Mouse (Mus musculus) liver, embryonic 11.5 days (tissue): ENCODE measurements around the gene Zfp281. TPM values are rescaled to one million over a fixed set of nuclear protein-coding genes. Genes with fewer than 3 reads are reported as not detected.

Experiments used
- ATAC-seq: fragments of 200-750 bp; cut with Nextera tagmentation; replicated peaks from 2 replicates; pipeline ENCODE4 v1.8.0; 2017; ENCODE audit warnings: moderate number of reproducible peaks, mild to moderate bottlenecking, moderate TSS enrichment, moderate library complexity; ENCODE audit not compliant: low FRiP score
- DNase-seq: peaks from one replicate; pipeline ENCODE4 v3.0.0-alpha.2; 2017; ENCODE audit warnings: low spot score
- H3K27ac ChIP-seq: fragments of 300-500 bp; sonication (generic); 2 replicates; pipeline ENCODE4 v1.5.1; 2014; ENCODE audit warnings: mild to moderate bottlenecking, low read depth, low read length, control low read depth
- H3K27me3 ChIP-seq: fragments of 300-500 bp; sonication (generic); replicated peaks from 2 replicates; pipeline ENCODE4 v1.6.1; 2014; ENCODE audit warnings: low read length, mixed read lengths; ENCODE audit not compliant: control insufficient read depth, insufficient read depth
- H3K36me3 ChIP-seq: fragments of 300-500 bp; sonication (generic); 2 replicates; pipeline ENCODE4 v1.6.1; 2014; ENCODE audit warnings: mild to moderate bottlenecking, low read length, moderate library complexity, mixed read lengths; ENCODE audit not compliant: control insufficient read depth, insufficient read depth
- H3K4me1 ChIP-seq: fragments of 300-500 bp; sonication (generic); replicated peaks from 2 replicates; pipeline ENCODE4 v1.6.1; 2014; ENCODE audit warnings: low read length, mixed read lengths; ENCODE audit not compliant: control insufficient read depth, insufficient read depth
- H3K4me2 ChIP-seq: fragments of 300-500 bp; sonication (generic); 2 replicates; pipeline ENCODE4 v1.6.1; 2014; ENCODE audit warnings: mild to moderate bottlenecking, control low read depth, moderate library complexity
- H3K4me3 ChIP-seq: fragments of 300-500 bp; sonication (generic); 2 replicates; pipeline ENCODE4 v1.5.1; 2014; ENCODE audit warnings: low read depth, low read length, control low read depth
- H3K9ac ChIP-seq: fragments of 300-500 bp; sonication (generic); 2 replicates; pipeline ENCODE4 v1.6.1; 2014; ENCODE audit warnings: low read depth, low read length, control low read depth
- H3K9me3 ChIP-seq: fragments of 300-500 bp; sonication (generic); 2 replicates; pipeline ENCODE4 v1.6.1; 2016; ENCODE audit warnings: low read length, inconsistent platforms, mixed read lengths; ENCODE audit not compliant: control insufficient read depth
- WGBS: fragments of 180-500 bp; shearing (Covaris S2); extraction: QIAGEN DNeasy Blood & Tissue Kit; methylation state at CpG from one replicate; pipeline ENCODE4 v1.1.7; 2014; 5-methylcytosine and 5-hydroxymethylcytosine counted together
- polyA plus RNA-seq: library from polyadenylated mRNA; unstranded; fragments of >200 nt; fragmentation: Nextera tagmentation; extraction: Ambion mirVana; gene quantifications from 2 replicates; pipeline ENCODE4 v1.2.1, GENCODE M21; 2014

Zfp281 gene
- polyA plus RNA-seq, 1 experiment from 2014 or later: 19.3 TPM

DNA sequence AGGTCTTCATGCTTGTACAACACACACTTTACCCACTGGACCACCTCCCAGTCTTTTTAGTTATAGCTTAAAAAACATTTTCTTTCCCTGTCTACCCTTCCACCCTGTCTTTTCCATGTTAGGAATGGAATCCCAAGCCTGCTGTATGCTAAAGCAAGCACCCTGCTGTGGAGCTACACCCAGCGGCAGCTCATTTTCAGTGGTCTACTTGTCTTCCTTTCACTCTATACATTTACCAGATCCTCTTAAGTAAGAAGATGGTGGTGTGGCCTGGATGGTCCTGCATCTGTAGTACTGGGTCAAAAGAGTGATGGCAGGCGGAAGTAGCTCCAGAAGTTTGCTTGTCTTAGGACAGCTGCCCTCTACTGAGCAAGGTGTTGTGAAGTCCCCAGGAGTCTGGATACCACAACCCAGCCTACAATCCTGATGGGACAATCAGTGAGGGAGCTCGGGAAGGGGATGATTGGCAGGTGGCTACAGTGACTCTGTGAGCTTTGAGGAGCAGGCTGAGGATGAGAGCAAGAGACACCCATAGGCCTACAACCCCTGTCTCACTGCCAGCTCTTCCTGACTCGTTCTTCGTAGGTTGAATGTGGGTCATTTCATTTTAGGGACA, 30.4 kb upstream of the Zfp281 start:
- no peaks in the 10 kb centered on the region for H3K27me3 ChIP-seq
- no peak overlapping the region for H3K9ac ChIP-seq
- H3K27ac ChIP-seq: no peak overlapping the region
- no peaks in the 10 kb centered on the region for H3K9me3 ChIP-seq
- whole genome bisulfite sequencing: 79% methylated on average over 5 of the region's 5 CpGs
- H3K4me2 ChIP-seq: no peak overlapping the region
- DNase-seq (no peak), ATAC-seq (no peak)
- H3K36me3 ChIP-seq: no peaks in the 10 kb centered on the region
- H3K4me3 ChIP-seq: no peak overlapping the region
- no peaks in the 10 kb centered on the region for H3K4me1 ChIP-seq

DNA sequence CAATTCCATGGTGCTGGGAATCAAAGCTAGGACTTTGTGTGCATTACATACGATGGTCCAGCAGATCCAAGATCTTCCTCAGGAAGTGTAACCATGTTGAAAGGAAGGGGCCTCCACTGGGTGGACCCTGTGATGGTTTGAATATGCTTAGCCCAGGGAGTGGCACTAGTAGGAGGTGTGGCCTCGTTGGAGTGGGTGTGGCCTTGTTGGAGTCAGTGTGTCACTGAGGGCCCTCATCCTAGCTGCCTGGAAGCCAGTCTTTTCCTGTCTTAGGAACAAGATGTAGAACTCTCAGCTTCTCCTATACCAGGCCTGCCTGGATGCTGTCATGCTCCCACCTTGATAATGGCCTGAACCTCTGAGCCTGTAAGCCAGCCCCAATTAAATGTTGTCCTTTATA, 27.9 kb upstream of the Zfp281 start:
- H3K27ac ChIP-seq: no peak overlapping the region
- no peaks in the 10 kb centered on the region for H3K4me1 ChIP-seq
- 63% methylated on average over 2 of the region's 2 CpGs for WGBS

DNA sequence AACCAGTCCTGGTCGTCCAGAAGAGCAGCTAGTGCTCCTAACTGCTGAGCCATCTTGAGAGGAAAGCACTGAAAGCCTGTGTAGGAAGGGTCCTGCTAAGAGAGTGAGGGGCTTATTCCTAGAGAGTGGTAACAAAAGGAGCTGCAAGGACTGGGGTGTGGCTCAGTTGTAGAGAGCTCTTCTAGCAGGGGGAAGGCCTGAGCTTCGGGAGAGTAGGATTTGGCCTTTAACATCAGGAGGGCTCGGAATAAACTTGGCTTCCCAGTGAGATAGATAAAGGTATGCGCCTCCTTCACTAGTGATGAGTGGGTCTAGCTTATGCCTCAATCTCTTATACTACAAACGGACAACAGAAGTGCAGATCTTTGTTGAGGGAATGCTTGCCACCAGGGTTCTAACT, 26.4 kb upstream of the Zfp281 start:
- Histone ChIP-seq H3K27me3 (no peaks in the 10 kb centered on the region), H3K36me3 (no peaks in the 10 kb centered on the region), H3K4me3 (no peak overlapping the region), H3K4me1 (no peaks in the 10 kb centered on the region), H3K4me2 (no peak overlapping the region), H3K9me3 (no peaks in the 10 kb centered on the region), H3K27ac (no peak overlapping the region), H3K9ac (no peak overlapping the region)
- ATAC-seq (no peak), DNase-seq (no peak)
- WGBS: 76% methylated on average over 5 of the region's 5 CpGs

More for the DNA sequence above, 27.9 kb upstream of the Zfp281 start:
- no peak for DNase-seq
- Histone ChIP-seq H3K27me3 (no peaks in the 10 kb centered on the region), H3K9ac (no peak overlapping the region), H3K36me3 (no peaks in the 10 kb centered on the region), H3K4me3 (no peak overlapping the region), H3K4me2 (no peak overlapping the region), H3K9me3 (no peaks in the 10 kb centered on the region)
- ATAC-seq: no peak; the same call in 1 of the 2 replicates

DNA sequence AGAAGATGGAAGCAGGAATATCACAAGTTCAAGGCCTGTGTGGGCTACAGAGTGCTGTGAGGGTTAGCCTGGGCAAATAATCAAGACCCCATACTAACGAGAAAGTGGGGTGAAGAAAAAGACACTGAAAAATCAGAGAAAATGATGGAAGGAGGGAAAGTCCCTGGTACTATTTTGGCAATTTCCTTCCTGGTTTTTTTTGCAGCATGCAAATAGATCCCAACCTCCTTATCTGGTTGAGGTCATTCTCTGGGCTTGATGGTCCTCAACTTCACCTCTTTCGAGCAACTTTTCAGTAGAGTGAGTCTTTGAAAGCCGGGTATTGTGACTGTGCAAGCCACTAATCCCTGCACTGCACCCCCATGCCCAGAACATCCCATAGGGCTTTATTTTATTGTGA, 24.6 kb upstream of the Zfp281 start:
- no peak overlapping the region for H3K4me3 ChIP-seq

DNA sequence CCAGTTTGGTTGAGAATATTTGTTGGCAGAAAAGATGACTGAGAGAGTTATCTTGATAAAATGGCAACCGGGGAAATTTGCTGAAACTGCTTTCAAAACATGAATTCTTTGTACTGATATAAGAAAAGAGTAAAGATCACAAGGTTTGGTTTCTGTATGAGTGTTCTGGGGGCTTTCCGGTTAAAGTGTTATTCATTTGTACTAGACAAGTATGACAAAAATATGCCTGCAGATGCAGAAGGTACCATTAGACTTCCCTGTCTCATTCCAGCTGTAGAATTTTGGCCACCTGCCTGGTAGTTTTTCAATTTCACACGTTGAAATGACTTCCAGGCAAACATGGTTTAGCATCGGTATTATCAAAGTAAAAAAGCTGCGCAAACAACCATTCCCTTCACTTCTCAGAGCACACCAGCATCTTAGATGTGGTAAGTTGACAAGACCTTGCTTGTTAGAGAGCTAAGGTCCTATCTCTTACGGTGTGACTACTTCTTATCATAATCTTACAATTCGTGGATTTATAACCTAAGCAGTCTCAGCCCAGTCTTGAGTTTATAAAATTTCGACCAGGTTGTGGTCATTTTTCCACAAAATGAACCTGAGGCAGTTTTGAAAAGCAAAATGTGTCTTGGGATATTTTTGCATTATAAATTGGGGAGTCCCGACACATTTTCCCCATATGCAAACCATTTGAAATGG, 23.9 kb upstream of the Zfp281 start:
- Histone ChIP-seq H3K4me3 (no peak overlapping the region), H3K9me3 (no peaks in the 10 kb centered on the region), H3K27me3 (no peaks in the 10 kb centered on the region), H3K36me3 (no peaks in the 10 kb centered on the region), H3K9ac (no peak overlapping the region), H3K27ac (no peak overlapping the region), H3K4me1 (no peaks in the 10 kb centered on the region), H3K4me2 (no peak overlapping the region)
- DNase-seq: no peak
- no peak for ATAC-seq
- 77% methylated on average over 9 of the region's 9 CpGs for WGBS

More for the DNA sequence above, 24.6 kb upstream of the Zfp281 start:
- no peak overlapping the region for H3K4me2 ChIP-seq
- no peaks in the 10 kb centered on the region for H3K36me3 ChIP-seq
- WGBS: 64% methylated on average over 3 of the region's 3 CpGs
- no peaks in the 10 kb centered on the region for H3K4me1 ChIP-seq
- DNase-seq (no peak), ATAC-seq (no peak)
- no peak overlapping the region for H3K9ac ChIP-seq
- H3K9me3 ChIP-seq: no peaks in the 10 kb centered on the region
- no peak overlapping the region for H3K27ac ChIP-seq
- H3K27me3 ChIP-seq: no peaks in the 10 kb centered on the region

DNA sequence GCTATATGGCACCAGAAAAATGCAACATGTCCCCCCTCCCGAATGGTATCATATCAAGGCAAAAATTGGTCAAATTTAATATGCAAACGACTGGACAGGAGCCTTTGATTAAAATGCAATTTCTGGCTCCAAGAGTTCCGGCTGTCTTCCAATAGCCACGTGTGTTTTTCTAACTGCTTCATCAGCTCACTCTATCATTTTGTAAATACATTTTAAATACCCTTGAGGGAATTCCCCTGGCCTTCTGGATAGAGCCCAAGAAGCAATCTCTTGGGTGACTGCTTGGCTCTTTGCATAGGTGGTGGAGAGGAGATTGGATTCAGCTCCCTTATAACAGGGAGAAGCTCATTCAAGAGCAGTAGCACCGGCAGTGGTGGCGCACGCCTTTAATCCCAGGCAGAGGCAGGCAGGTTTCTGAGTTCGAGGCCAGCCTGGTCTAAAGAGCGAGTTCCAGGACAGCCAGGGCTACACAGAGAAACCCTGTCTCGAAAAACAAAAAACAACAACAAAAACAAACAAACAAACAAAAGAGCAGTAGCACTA, 23.3 kb upstream of the Zfp281 start:
- Histone ChIP-seq H3K9ac (no peak overlapping the region), H3K4me1 (no peaks in the 10 kb centered on the region), H3K36me3 (no peaks in the 10 kb centered on the region), H3K27ac (no peak overlapping the region), H3K4me2 (no peak overlapping the region), H3K4me3 (no peak overlapping the region), H3K27me3 (no peaks in the 10 kb centered on the region), H3K9me3 (no peaks in the 10 kb centered on the region)
- no peak for ATAC-seq
- 81% methylated on average over 10 of the region's 10 CpGs for WGBS
- no peak for DNase-seq

DNA sequence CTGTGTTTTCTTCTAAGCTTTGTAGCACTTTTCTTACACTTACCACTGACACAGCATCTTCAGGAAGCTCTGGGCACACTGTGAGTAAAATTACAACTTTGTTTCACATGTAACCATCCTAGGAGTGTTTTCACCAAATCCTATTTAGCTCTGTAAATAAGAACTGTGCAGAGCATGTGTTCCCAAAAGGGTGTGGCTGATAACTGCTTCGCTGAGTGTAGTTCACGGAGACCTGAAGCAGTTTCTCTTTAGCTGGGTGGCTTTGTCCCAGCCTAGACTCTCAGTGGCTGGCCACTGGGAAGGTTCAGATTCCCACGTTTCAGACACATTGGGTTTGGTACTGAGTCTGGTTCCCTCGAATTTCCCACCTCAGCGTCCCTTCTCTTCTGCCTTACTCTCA, 22.4 kb upstream of the Zfp281 start:
- Histone ChIP-seq H3K4me2 (no peak overlapping the region), H3K4me1 (no peaks in the 10 kb centered on the region), H3K27ac (no peak overlapping the region), H3K4me3 (no peak overlapping the region), H3K9me3 (no peaks in the 10 kb centered on the region), H3K27me3 (no peaks in the 10 kb centered on the region), H3K9ac (no peak overlapping the region), H3K36me3 (no peaks in the 10 kb centered on the region)
- no peak for ATAC-seq
- WGBS: 71% methylated on average over 5 of the region's 5 CpGs
- no peak for DNase-seq

DNA sequence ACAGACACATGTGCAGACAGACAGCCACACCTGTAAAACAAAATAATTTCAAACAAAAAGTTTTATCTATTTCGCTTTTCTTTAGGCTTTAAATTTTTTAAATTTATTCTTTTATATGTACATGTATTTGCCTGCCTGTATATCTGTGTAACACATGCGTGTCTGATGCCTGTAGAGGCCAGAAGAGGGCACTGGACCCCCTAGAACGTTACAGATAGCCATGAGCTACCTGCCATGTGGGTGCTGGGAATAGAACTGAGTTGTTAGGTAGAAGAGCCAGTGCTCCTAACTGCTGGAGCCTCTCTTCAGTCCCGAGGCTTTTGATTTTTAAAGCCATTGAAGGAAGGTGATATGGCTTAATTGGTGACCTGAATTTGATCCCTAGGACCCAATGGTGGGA, 20.5 kb upstream of the Zfp281 start:
- H3K4me2 ChIP-seq: no peak overlapping the region
- H3K36me3 ChIP-seq: no peaks in the 10 kb centered on the region
- no peak for ATAC-seq
- no peaks in the 10 kb centered on the region for H3K9me3 ChIP-seq
- no peaks in the 10 kb centered on the region for H3K27me3 ChIP-seq
- H3K27ac ChIP-seq: no peak overlapping the region
- H3K9ac ChIP-seq: no peak overlapping the region
- H3K4me1 ChIP-seq: no peaks in the 10 kb centered on the region
- H3K4me3 ChIP-seq: no peak overlapping the region
- WGBS: 76% methylated on average over 4 of the region's 4 CpGs
- DNase-seq: no peak

DNA sequence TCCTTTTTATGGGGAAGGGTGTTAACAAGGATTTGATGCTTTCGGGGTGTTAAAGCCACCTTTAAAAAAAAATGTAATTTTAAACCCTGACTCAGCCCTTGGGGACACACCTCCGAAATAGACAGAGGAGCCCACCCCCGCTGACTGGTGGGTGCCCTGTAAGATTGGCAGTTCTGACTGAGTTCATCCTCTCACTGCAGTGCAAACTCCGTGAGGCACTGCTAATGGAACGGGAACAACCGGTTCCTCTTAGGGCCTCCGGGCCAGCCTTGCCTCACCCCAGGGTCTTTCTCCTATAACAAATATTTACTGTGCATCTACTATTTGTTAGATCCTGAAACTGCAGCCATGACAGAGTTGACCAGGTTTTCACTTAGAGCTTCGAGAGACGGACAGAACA, 18.9 kb upstream of the Zfp281 start:
- DNase-seq: no peak
- H3K4me1 ChIP-seq: no peaks in the 10 kb centered on the region
- H3K4me3 ChIP-seq: no peak overlapping the region
- no peak for ATAC-seq
- no peak overlapping the region for H3K4me2 ChIP-seq
- H3K27me3 ChIP-seq: no peaks in the 10 kb centered on the region
- H3K27ac ChIP-seq: no peak overlapping the region
- no peaks in the 10 kb centered on the region for H3K9me3 ChIP-seq
- H3K9ac ChIP-seq: no peak overlapping the region
- no peaks in the 10 kb centered on the region for H3K36me3 ChIP-seq
- 66% methylated on average over 9 of the region's 9 CpGs for WGBS
